Mouse (Mus musculus) urinary bladder, postnatal 4 days (tissue): Measurements from ENCODE around the gene Tcn2.
"Not testable (repeated sequence)": the region's sequence is repeated elsewhere in the genome, so short reads cannot be mapped to it uniquely, and the experiment has no call there.

Experiments used
- DNase-seq, 2 experiments: peaks; one replicate each; pipeline ENCODE4 v3.0.0; 2021 to 2022; ENCODE audit warnings: low spot score in 2 of 2

Gene Tcn2

GRCm38 (mm10) chr11:3931511-3932211, at the start of gene Tcn2:
TSS of gene Tcn2 (minus strand) at chr11:3932159.
- DNase-seq: peak; percentile 70 to 80

- DNase-seq: no peak
These were observed 49.6 kb upstream of the Tcn2 start for GRCm38 (mm10) chr11:3981536-3981935.

GRCm38 (mm10) chr11:3978421-3978820, 46.5 kb upstream of the Tcn2 start:
- DNase-seq: no peak

- no peak for DNase-seq
These were observed 44.7 kb upstream of the Tcn2 start, which contains the start of gene 4930556J24Rik for GRCm38 (mm10) chr11:3976678-3977077. TSS of gene 4930556J24Rik (minus strand) at chr11:3976778.

- no peak for DNase-seq
These were observed 42.4 kb upstream of the Tcn2 start for GRCm38 (mm10) chr11:3974311-3974710.

- peak in 1 of 2 experiments; percentile 47 for DNase-seq
These were observed 41.1 kb upstream of the Tcn2 start for GRCm38 (mm10) chr11:3973081-3973480.

- peak in 1 of 2 experiments; percentile 6 for DNase-seq
These were observed 38.4 kb upstream of the Tcn2 start for GRCm38 (mm10) chr11:3970361-3970760.

- DNase-seq: peak in 1 of 2 experiments; percentile 14
These were observed 37.9 kb upstream of the Tcn2 start for GRCm38 (mm10) chr11:3969837-3970236.

GRCm38 (mm10) chr11:3964416-3965172, 32.6 kb upstream of the Tcn2 start:
- DNase-seq: no peak

GRCm38 (mm10) chr11:3963610-3964415, 31.9 kb upstream of the Tcn2 start, which contains the start of gene Pes1:
TSS of gene Pes1 (plus strand) at chr11:3963975.
- DNase-seq: peak; percentile 71 to 72

GRCm38 (mm10) chr11:3963155-3963554, 31.2 kb upstream of the Tcn2 start:
- peak; percentile 14 to 56 for DNase-seq

GRCm38 (mm10) chr11:3961761-3962160, 29.8 kb upstream of the Tcn2 start:
- peak in 1 of 2 experiments; percentile 4 for DNase-seq

GRCm38 (mm10) chr11:3960901-3961300, 28.9 kb upstream of the Tcn2 start:
- no peak for DNase-seq

- DNase-seq: not testable (repeated sequence)
These were observed 23.4 kb upstream of the Tcn2 start for GRCm38 (mm10) chr11:3955371-3955770.

- not testable (repeated sequence) for DNase-seq
These were observed 22.9 kb upstream of the Tcn2 start for GRCm38 (mm10) chr11:3954876-3955275.

- DNase-seq: peak in 1 of 2 experiments; percentile 4
These were observed 14.4 kb upstream of the Tcn2 start for GRCm38 (mm10) chr11:3946386-3946785.

- peak in 1 of 2 experiments; percentile 7 for DNase-seq
These were observed 9.4 kb upstream of the Tcn2 start for GRCm38 (mm10) chr11:3941371-3941770.

- DNase-seq: peak in 1 of 2 experiments; percentile 7
These were observed 5.4 kb upstream of the Tcn2 start for GRCm38 (mm10) chr11:3937321-3937874.

GRCm38 (mm10) chr11:3936318-3936717, 4.4 kb upstream of the Tcn2 start:
- DNase-seq: no peak

GRCm38 (mm10) chr11:3935135-3935534, 3.2 kb upstream of the Tcn2 start:
- peak in 1 of 2 experiments; percentile 7 for DNase-seq

GRCm38 (mm10) chr11:3933756-3934285, 1.9 kb upstream of the Tcn2 start:
- DNase-seq: peak in 1 of 2 experiments; percentile 10
